Mouse (Mus musculus) CH12.LX (cell line): ENCODE measurements around the gene Bcas3. TPM values are rescaled to one million over a fixed set of nuclear protein-coding genes. Genes with fewer than 3 reads are reported as not detected.

ENCODE experiments used
- DNase-seq: peaks from one replicate; pipeline ENCODE4 v3.0.0-alpha.2; 2013; ENCODE audit errors: extremely low read depth
- H3K27ac ChIP-seq: 2 replicates; pipeline ENCODE4 v1.5.1; 2012; ENCODE audit warnings: low read depth, mild to moderate bottlenecking, control low read depth, moderate library complexity; ENCODE audit not compliant: insufficient read depth
- H3K27me3 ChIP-seq: replicated peaks from 2 replicates; pipeline ENCODE3; 2012; ENCODE audit warnings: inconsistent platforms
- H3K36me3 ChIP-seq, 2 experiments: replicated peaks in 1 of 2; 2 replicates each; pipeline versions ENCODE3 to v1.6.1; 2012; ENCODE audit warnings: inconsistent platforms in 1 of 2, low read length in 1 of 2, mild to moderate bottlenecking in 1 of 2, mixed read lengths in 1 of 2, moderate library complexity in 1 of 2; ENCODE audit not compliant: control insufficient read depth in 1 of 2, insufficient read depth in 1 of 2
- H3K4me1 ChIP-seq, 2 experiments: 2 replicates each; pipeline ENCODE4 v1.6.1; 2012; ENCODE audit warnings: inconsistent platforms in 1 of 2, moderate library complexity in 1 of 2; ENCODE audit not compliant: insufficient read depth in 2 of 2, control insufficient read depth in 1 of 2
- H3K4me2 ChIP-seq: 2 replicates; pipeline ENCODE4 v1.6.1; 2012; ENCODE audit warnings: low read depth, mild to moderate bottlenecking, control low read depth; ENCODE audit not compliant: poor library complexity, insufficient read depth, severe bottlenecking
- H3K4me3 ChIP-seq, 3 experiments: fragments of 150-350 bp in 1 of 3; sonication (generic) in 1 of 3; replicated peaks in 1 of 3; 2 replicates each; pipeline versions ENCODE3 to v1.5.1; 2011 to 2012; ENCODE audit warnings: low read depth in 2 of 3, low read length in 2 of 3, mild to moderate bottlenecking in 2 of 3, moderate library complexity in 2 of 3, control low read depth in 1 of 3, improper control_type of control experiment in 1 of 3, inconsistent platforms in 1 of 3, mixed read lengths in 1 of 3; ENCODE audit not compliant: poor library complexity in 1 of 3
- H3K79me2 ChIP-seq: replicated peaks from 2 replicates; pipeline ENCODE4 v1.6.1; 2012; ENCODE audit warnings: mild to moderate bottlenecking, moderate library complexity; ENCODE audit not compliant: control insufficient read depth, poor library complexity, insufficient read depth, severe bottlenecking; ENCODE audit errors: extremely low read depth
- H3K9ac ChIP-seq: 2 replicates; pipeline ENCODE4 v1.6.1; 2012; ENCODE audit warnings: low read depth, mild to moderate bottlenecking, control low read depth, moderate library complexity; ENCODE audit not compliant: insufficient read depth
- H3K9me3 ChIP-seq: replicated peaks from 2 replicates; pipeline ENCODE3; 2012; ENCODE audit warnings: low read length, inconsistent platforms, mixed read lengths
- BHLHE40 ChIP-seq: IDR thresholded peaks from 2 replicates; pipeline ENCODE4 v1.6.1; 2011; ENCODE audit warnings: mild to moderate bottlenecking, low read depth, low read length, improper control_type of control experiment
- CHD2 ChIP-seq: IDR thresholded peaks from 2 replicates; pipeline ENCODE4 v1.6.1; 2011; ENCODE audit warnings: low read length, improper control_type of control experiment
- E2F4 ChIP-seq: IDR thresholded peaks from 2 replicates; pipeline ENCODE4 v1.6.1; 2011; ENCODE audit warnings: low read depth, low read length, improper control_type of control experiment; ENCODE audit not compliant: insufficient replicate concordance
- HCFC1 ChIP-seq: IDR thresholded peaks from 2 replicates; pipeline ENCODE4 v1.6.1; 2012; ENCODE audit warnings: low read depth, mild to moderate bottlenecking, inconsistent platforms, low read length, improper control_type of control experiment
- IRF4 ChIP-seq: IDR thresholded peaks from 2 replicates; pipeline ENCODE4 v1.6.1; 2014; ENCODE audit warnings: low read depth, mild to moderate bottlenecking, inconsistent platforms, low read length, improper control_type of control experiment
- JUND ChIP-seq: conservative IDR thresholded peaks from 2 replicates; pipeline ENCODE4 v1.6.1; 2011; ENCODE audit warnings: low read depth, low read length, improper control_type of control experiment
- MAFK ChIP-seq: IDR thresholded peaks from 2 replicates; pipeline ENCODE4 v1.6.1; 2011; ENCODE audit warnings: low read length, improper control_type of control experiment; ENCODE audit not compliant: insufficient replicate concordance
- MAZ ChIP-seq: IDR thresholded peaks from 2 replicates; pipeline ENCODE4 v1.6.1; 2012; ENCODE audit warnings: low read depth, mild to moderate bottlenecking, inconsistent platforms, low read length, improper control_type of control experiment, moderate library complexity
- MEF2A ChIP-seq: IDR thresholded peaks from 2 replicates; pipeline ENCODE4 v1.6.1; 2014; ENCODE audit warnings: low read depth, mild to moderate bottlenecking, inconsistent platforms, low read length, improper control_type of control experiment, borderline replicate concordance
- MXI1 ChIP-seq: IDR thresholded peaks from 2 replicates; pipeline ENCODE4 v1.6.1; 2011; ENCODE audit warnings: mild to moderate bottlenecking, low read depth, low read length, improper control_type of control experiment
- NRF1 ChIP-seq: IDR thresholded peaks from 2 replicates; pipeline ENCODE4 v1.6.1; 2014; ENCODE audit warnings: low read depth, mild to moderate bottlenecking, inconsistent platforms, low read length, improper control_type of control experiment, moderate library complexity
- PAX5 ChIP-seq: IDR thresholded peaks from 2 replicates; pipeline ENCODE4 v1.6.1; 2012; ENCODE audit warnings: low read length, inconsistent platforms, mixed read lengths
- POLR2A ChIP-seq: IDR thresholded peaks from 2 replicates; pipeline ENCODE4 v1.6.1; 2011; ENCODE audit warnings: low read depth, mild to moderate bottlenecking, improper control_type of control experiment, low read length
- RAD21 ChIP-seq: IDR thresholded peaks from 2 replicates; pipeline ENCODE4 v1.6.1; 2011; ENCODE audit warnings: low read depth, mild to moderate bottlenecking, low read length, improper control_type of control experiment, moderate library complexity
- SIN3A ChIP-seq: IDR thresholded peaks from 2 replicates; pipeline ENCODE4 v1.6.1; 2012; ENCODE audit warnings: low read length, improper control_type of control experiment, inconsistent platforms
- SMC3 ChIP-seq: IDR thresholded peaks from 2 replicates; pipeline ENCODE4 v1.6.1; 2011; ENCODE audit warnings: low read depth, low read length, improper control_type of control experiment
- TBP ChIP-seq: conservative IDR thresholded peaks from 2 replicates; pipeline ENCODE4 v1.6.1; 2011; ENCODE audit warnings: low read depth, low read length, improper control_type of control experiment
- TCF12 ChIP-seq: IDR thresholded peaks from 2 replicates; pipeline ENCODE4 v1.6.1; 2014; ENCODE audit warnings: low read depth, mild to moderate bottlenecking, inconsistent platforms, low read length, improper control_type of control experiment
- UBTF ChIP-seq: IDR thresholded peaks from 2 replicates; pipeline ENCODE4 v1.6.1; 2012; ENCODE audit warnings: low read depth, mild to moderate bottlenecking, inconsistent platforms, low read length, improper control_type of control experiment, moderate library complexity
- ZC3H11A ChIP-seq: IDR thresholded peaks from 2 replicates; pipeline ENCODE4 v1.6.1; 2012; ENCODE audit warnings: low read depth, mild to moderate bottlenecking, inconsistent platforms, low read length, improper control_type of control experiment
- dilution Hi-C: fragments of 300-500 bp; cut with MboI; formaldehyde crosslinking; loops from 2 replicates; pipeline ENCODE4 v1.14.3; 2020; ENCODE audit warnings: low sequenced_read_pairs; ENCODE audit not compliant: extremely low pct_unique_long_range_greater_than_20kb, extremely low pct_ligation_motif_present
- in situ Hi-C: fragments of 300-500 bp; cut with MboI; formaldehyde crosslinking; loops from 3 replicates; pipeline ENCODE4 v1.14.3; 2019; ENCODE audit warnings: low sequenced_read_pairs, low pct_ligation_motif_present, low pct_unique_long_range_greater_than_20kb, mixed read lengths
- polyA plus RNA-seq: library from polyadenylated mRNA; unstranded; fragments of >175 nt; gene quantifications from 2 replicates; pipeline ENCODE4 v1.2.1, GENCODE M21; 2012; ENCODE audit warnings: low read depth; ENCODE audit not compliant: insufficient read length
- total RNA-seq, 2 experiments: library from RNA; depleted of rRNA; stranded (reverse); fragments of 300-350 nt in 1 of 2; fragments of >200 nt in 1 of 2; gene quantifications; 2 replicates each; pipeline ENCODE4 v1.2.3; 2012 to 2014

Gene Bcas3
- total and polyA plus RNA-seq, 3 experiments: 8.2 to 21.3 (median 9.7) TPM

GRCm38 (mm10) chr11:85645152-85645835 lies 292.3 kb downstream of the Bcas3 start (continued):
- TF ChIP-seq ZC3H11A (no peak), TBP (no peak), SMC3 (no peak), TCF12 (no peak)
- TF ChIP-seq, all 38 proteins: peak for 0

GRCm38 (mm10) chr11:85648893-85649292 lies 295.9 kb downstream of the Bcas3 start:
- Histone ChIP-seq H3K36me3 (no peaks in the 10 kb centered on the region), H3K4me3 (no peak overlapping the region), H3K27ac (no peak overlapping the region), H3K27me3 (no peaks in the 10 kb centered on the region), H3K9ac (no peak overlapping the region), H3K79me2 (no peaks in the 10 kb centered on the region), H3K4me2 (no peak overlapping the region), H3K4me1 (peaks cover 4 to 11% of the 10 kb centered on the region in 2 experiments; a peak in 2 of 4 replicates), H3K9me3 (no peaks in the 10 kb centered on the region)
- DNase-seq: no peak
- dilution Hi-C loops (no loop called here), in situ Hi-C loops (no loop called here)
- no peak for TF ChIP-seq POLR2A

GRCm38 (mm10) chr11:85649373-85649772 lies 296.4 kb downstream of the Bcas3 start:
- Histone ChIP-seq H3K4me2 (no peak overlapping the region), H3K27me3 (no peaks in the 10 kb centered on the region), H3K36me3 (no peaks in the 10 kb centered on the region), H3K27ac (no peak overlapping the region)
- TF ChIP-seq PAX5 (no peak), POLR2A (no peak), TBP (no peak), CHD2 (no peak), MXI1 (no peak), TCF12 (no peak), MAZ (no peak), UBTF (no peak), E2F4 (no peak), MEF2A (no peak), ZC3H11A (no peak), IRF4 (no peak), HCFC1 (no peak), JUND (no peak), RAD21 (no peak), MAFK (no peak), NRF1 (no peak), SIN3A (no peak), BHLHE40 (no peak)
- TF ChIP-seq, all 38 proteins: peak for 0
- in situ Hi-C loops: no loop called here
- Histone ChIP-seq H3K4me3 (no peak overlapping the region), H3K79me2 (no peaks in the 10 kb centered on the region), H3K9ac (no peak overlapping the region), H3K9me3 (no peaks in the 10 kb centered on the region), H3K4me1 (peaks cover 4 to 8% of the 10 kb centered on the region in 2 experiments; a peak in 2 of 4 replicates)
- dilution Hi-C loops: no loop called here
- DNase-seq: no peak
